Mouse (Mus musculus): ENCODE measurements around the gene Slc39a1. TPM values are rescaled to one million over a fixed set of nuclear protein-coding genes. Genes with fewer than 3 reads are reported as not detected.

The Slc39a1 gene
- polyA plus RNA-seq, 1 experiment from 2014 or later, result 152 TPM

GRCm38 (mm10) chr3:90266901-90267775, 19.2 kb downstream of the Slc39a1 start:
- Histone ChIP-seq H3K4me2 (replicated peaks; ENCODE audit: low read depth, low read length) (no peak overlapping the region; the same call in 1 of the 2 replicates), H3K9ac (replicated peaks; ENCODE audit: low read depth) (0 out of 2 replicates have a peak overlapping the region, but pooled peaks have one; percentile 62), H3K36me3 (ENCODE audit: insufficient read depth, low read length) (peaks cover 12% of the 10 kb centered on the region; the same call in 1 of the 2 replicates), H3K4me3 (ENCODE audit: low read depth, low read length) (no peak overlapping the region), H3K27me3 (replicated peaks; ENCODE audit: insufficient read depth, low read length) (no peaks in the 10 kb centered on the region), H3K9me3 (ENCODE audit: low read length) (no peaks in the 10 kb centered on the region), H3K27ac (ENCODE audit: low read length) (0 out of 2 replicates have a peak overlapping the region, but pooled peaks have one; percentile 98), H3K4me1 (ENCODE audit: insufficient read depth, low read depth, low read length) (0 out of 2 replicates have a peak, but pooled peaks cover 7% of the 10 kb centered on the region)
- DNase-seq (ENCODE audit: low spot score), result no peak
- 85% methylated on average over 20 of the region's 20 CpGs for WGBS
- no peak for ATAC-seq
- TF ChIP-seq EP300 (IDR thresholded peaks at IDR 0.05) (no peak), CTCF (IDR thresholded peaks at IDR 0.05) (no peak)

- no peak overlapping the region for H3K4me2 ChIP-seq (replicated peaks; ENCODE audit: low read depth, low read length)
- 94% methylated on average over 11 of the region's 11 CpGs for WGBS
- no peak for DNase-seq (ENCODE audit: low spot score)
- no peak for ATAC-seq
- no peak overlapping the region for H3K27ac ChIP-seq (ENCODE audit: low read length)
- TF ChIP-seq CTCF (IDR thresholded peaks at IDR 0.05), result no peak
- no peak for TF ChIP-seq EP300 (IDR thresholded peaks at IDR 0.05)
- no peak overlapping the region for H3K4me3 ChIP-seq (ENCODE audit: low read depth, low read length)
- no peak overlapping the region for H3K9ac ChIP-seq (replicated peaks; ENCODE audit: low read depth)
- peaks cover 7% of the 10 kb centered on the region for H3K36me3 ChIP-seq (ENCODE audit: insufficient read depth, low read length)
- H3K27me3 ChIP-seq (replicated peaks; ENCODE audit: insufficient read depth, low read length), result no peaks in the 10 kb centered on the region
- H3K4me1 ChIP-seq (ENCODE audit: insufficient read depth, low read depth, low read length), result 0 out of 2 replicates have a peak, but pooled peaks cover 7% of the 10 kb centered on the region
- no peaks in the 10 kb centered on the region for H3K9me3 ChIP-seq (ENCODE audit: low read length)
Observed at GRCm38 (mm10) chr3:90268190-90268589, 20.2 kb downstream of the Slc39a1 start.

- TF ChIP-seq EP300 (IDR thresholded peaks at IDR 0.05) (no peak), CTCF (IDR thresholded peaks at IDR 0.05) (no peak)
- H3K9me3 ChIP-seq (ENCODE audit: low read length), result no peaks in the 10 kb centered on the region
Observed at GRCm38 (mm10) chr3:90268971-90269370, 21.0 kb downstream of the Slc39a1 start.

DNA sequence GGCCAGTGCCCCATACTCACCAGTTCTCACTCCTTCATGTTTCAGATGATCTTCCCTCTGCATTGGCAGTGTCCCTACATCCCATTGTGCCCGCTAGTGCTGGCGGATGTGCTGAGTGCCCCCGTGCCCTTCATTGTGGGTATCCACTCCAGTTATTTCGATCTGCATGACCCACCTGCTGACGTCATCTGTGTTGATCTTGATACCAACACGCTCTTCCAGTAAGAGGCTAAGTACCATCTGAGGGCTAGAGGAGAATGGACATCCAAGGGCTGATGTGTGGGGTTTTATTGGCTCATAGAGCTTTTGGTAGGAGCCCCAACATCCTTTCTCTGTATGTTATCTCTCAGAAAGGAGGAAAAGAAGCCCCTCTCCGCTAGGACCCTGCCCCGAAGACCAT, 22.8 kb downstream of the Slc39a1 start:
- H3K4me2 ChIP-seq (replicated peaks; ENCODE audit: low read depth, low read length), result no peak overlapping the region
- H3K36me3 ChIP-seq (ENCODE audit: insufficient read depth, low read length), result peaks cover 4% of the 10 kb centered on the region
- TF ChIP-seq CTCF (IDR thresholded peaks at IDR 0.05) (no peak), EP300 (IDR thresholded peaks at IDR 0.05) (no peak)
- H3K27ac ChIP-seq (ENCODE audit: low read length), result no peak overlapping the region
- H3K27me3 ChIP-seq (replicated peaks; ENCODE audit: insufficient read depth, low read length), result no peaks in the 10 kb centered on the region
- no peak for DNase-seq (ENCODE audit: low spot score)
- WGBS, result 96% methylated on average over 8 of the region's 8 CpGs
- ATAC-seq, result no peak
- no peak overlapping the region for H3K4me3 ChIP-seq (ENCODE audit: low read depth, low read length)
- H3K9me3 ChIP-seq (ENCODE audit: low read length), result no peaks in the 10 kb centered on the region
- 0 out of 2 replicates have a peak, but pooled peaks cover 7% of the 10 kb centered on the region for H3K4me1 ChIP-seq (ENCODE audit: insufficient read depth, low read depth, low read length)
- no peak overlapping the region for H3K9ac ChIP-seq (replicated peaks; ENCODE audit: low read depth)

More at GRCm38 (mm10) chr3:90268971-90269370, 21.0 kb downstream of the Slc39a1 start:
- no peak for DNase-seq (ENCODE audit: low spot score)
- Histone ChIP-seq H3K4me2 (replicated peaks; ENCODE audit: low read depth, low read length) (no peak overlapping the region), H3K4me3 (ENCODE audit: low read depth, low read length) (no peak overlapping the region), H3K9ac (replicated peaks; ENCODE audit: low read depth) (no peak overlapping the region), H3K27me3 (replicated peaks; ENCODE audit: insufficient read depth, low read length) (no peaks in the 10 kb centered on the region), H3K4me1 (ENCODE audit: insufficient read depth, low read depth, low read length) (0 out of 2 replicates have a peak, but pooled peaks cover 7% of the 10 kb centered on the region), H3K36me3 (ENCODE audit: insufficient read depth, low read length) (no peaks in the 10 kb centered on the region; the same call in 1 of the 2 replicates), H3K27ac (ENCODE audit: low read length) (no peak overlapping the region)
- WGBS, result 90% methylated on average over 16 of the region's 16 CpGs
- ATAC-seq, result no peak

GRCm38 (mm10) chr3:90272170-90272569, 24.2 kb downstream of the Slc39a1 start:
- H3K9me3 ChIP-seq (ENCODE audit: low read length), result no peaks in the 10 kb centered on the region
- H3K36me3 ChIP-seq (ENCODE audit: insufficient read depth, low read length), result peaks cover 4% of the 10 kb centered on the region
- no peak overlapping the region for H3K9ac ChIP-seq (replicated peaks; ENCODE audit: low read depth)
- TF ChIP-seq CTCF (IDR thresholded peaks at IDR 0.05) (no peak), EP300 (IDR thresholded peaks at IDR 0.05) (peak; percentile 69)
- WGBS, result 65% methylated on average over 9 of the region's 9 CpGs
- ATAC-seq, result peak; percentile 73
- no peaks in the 10 kb centered on the region for H3K4me1 ChIP-seq (ENCODE audit: insufficient read depth, low read depth, low read length)
- no peak overlapping the region for H3K4me3 ChIP-seq (ENCODE audit: low read depth, low read length)
- H3K27me3 ChIP-seq (replicated peaks; ENCODE audit: insufficient read depth, low read length), result no peaks in the 10 kb centered on the region
- no peak overlapping the region for H3K27ac ChIP-seq (ENCODE audit: low read length)
- DNase-seq (ENCODE audit: low spot score), result peak; percentile 23
- H3K4me2 ChIP-seq (replicated peaks; ENCODE audit: low read depth, low read length), result no peak overlapping the region

DNA sequence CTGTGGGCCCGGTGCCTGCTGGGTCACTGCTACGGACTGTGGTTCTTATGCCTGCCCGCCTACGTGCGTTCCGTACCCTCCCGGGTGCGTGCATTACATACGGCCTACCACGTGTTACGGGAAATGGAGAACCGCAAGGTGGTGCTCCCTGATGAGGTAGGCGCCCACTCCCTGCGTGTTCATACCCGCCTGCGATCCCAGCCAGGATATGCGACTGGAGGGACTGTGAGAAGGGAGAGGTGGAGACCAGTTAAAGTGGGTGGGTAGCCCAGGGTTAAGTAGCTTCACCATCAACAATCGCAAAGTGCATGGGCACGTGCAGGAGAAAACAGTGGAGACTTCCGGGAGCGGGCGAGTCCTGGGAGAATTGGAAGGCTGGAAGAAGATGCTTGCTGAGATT, 25.9 kb downstream of the Slc39a1 start:
- DNase-seq (ENCODE audit: low spot score) (no peak), ATAC-seq (no peak)
- H3K27ac ChIP-seq (ENCODE audit: low read length), result no peak overlapping the region
- H3K9ac ChIP-seq (replicated peaks; ENCODE audit: low read depth), result no peak overlapping the region
- H3K4me2 ChIP-seq (replicated peaks; ENCODE audit: low read depth, low read length), result no peak overlapping the region
- no peaks in the 10 kb centered on the region for H3K9me3 ChIP-seq (ENCODE audit: low read length)
- no peak overlapping the region for H3K4me3 ChIP-seq (ENCODE audit: low read depth, low read length)
- WGBS, result 93% methylated on average over 22 of the region's 22 CpGs
- H3K27me3 ChIP-seq (replicated peaks; ENCODE audit: insufficient read depth, low read length), result no peaks in the 10 kb centered on the region
- peaks cover 4% of the 10 kb centered on the region for H3K36me3 ChIP-seq (ENCODE audit: insufficient read depth, low read length)
- TF ChIP-seq EP300 (IDR thresholded peaks at IDR 0.05) (no peak), CTCF (IDR thresholded peaks at IDR 0.05) (no peak)
- H3K4me1 ChIP-seq (ENCODE audit: insufficient read depth, low read depth, low read length), result no peaks in the 10 kb centered on the region
